24 mouse cellular contexts compared by ENCODE assay signal in the genomic region with DNA sequence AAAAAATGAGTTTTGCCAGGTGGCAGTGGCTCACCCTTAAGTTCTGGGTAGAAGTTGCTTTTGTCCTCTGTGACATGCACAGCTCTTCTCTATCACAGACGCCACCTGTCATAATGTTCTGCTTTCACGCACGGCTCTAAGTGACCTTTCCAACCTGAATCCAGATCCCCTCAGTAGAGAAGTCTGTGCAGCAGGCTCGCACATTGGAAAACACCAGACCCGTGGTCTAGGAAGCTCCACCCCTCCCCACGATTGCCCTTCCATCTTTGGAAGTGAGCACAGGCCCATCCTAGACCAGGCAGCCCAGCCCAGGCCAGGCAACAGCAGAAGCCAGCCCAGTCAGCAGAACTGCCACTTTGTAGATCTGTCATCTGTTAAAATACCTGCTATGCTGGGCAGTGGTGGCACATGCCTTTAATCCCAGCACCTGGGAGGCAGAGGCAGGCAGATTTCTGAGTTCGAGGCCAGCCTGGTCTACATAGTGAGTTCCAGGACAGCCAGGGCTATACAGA. TPM values are rescaled to one million over a fixed set of nuclear protein-coding genes. Genes with fewer than 3 reads are reported as not detected.
A peak's percentile ranks its signal among the peaks of the same experiment; 100 is the strongest.
DNase-seq lines count a peak whose midpoint lies in the region; ATAC-seq and TF ChIP-seq lines count a peak whose summit lies in the region.
"Had no signal": no experiment of that assay in that cellular context is flagged by ENCODE, and none has a peak within 500 bp of the region (broad histone marks: within the 10 kb centered on the region; RNA-seq: fewer than 3 reads in every experiment).

No protein-coding gene starts in this region.

- no peak overlapping the region for H3K4me2 ChIP-seq in liver, postnatal 0 days (ENCODE audit: low read depth, low read length)
- H3K4me2 ChIP-seq in liver, embryonic 11.5 days, result no peak overlapping the region
- H3K4me2 ChIP-seq: forebrain, embryonic 13.5 days; heart, embryonic 12.5 days; heart, embryonic 15.5 days; hindbrain, embryonic 13.5 days; intestine, embryonic 15.5 days had no signal

- peak overlapping the region; percentile 90 for H3K27ac ChIP-seq in liver, postnatal 0 days (ENCODE audit: low read depth)
- no peak overlapping the region for H3K27ac ChIP-seq in liver, embryonic 11.5 days (ENCODE audit: low read depth, low read length)
- H3K27ac ChIP-seq: forebrain, embryonic 10.5 days; forebrain, embryonic 13.5 days; heart, embryonic 15.5 days; hindbrain, embryonic 10.5 days; hindbrain, embryonic 13.5 days; intestine, embryonic 15.5 days had no signal

- peak; percentile 3 for DNase-seq in adrenal gland, postnatal 14 days
- no peak for DNase-seq in adrenal gland, postnatal 4 days (ENCODE audit: low spot score in 2 of 2)
- DNase-seq in liver, postnatal 0 days, result no peak
- DNase-seq in liver, embryonic 11.5 days (ENCODE audit: low spot score), result no peak
- DNase-seq in R1 (ENCODE audit: low read depth, low spot score), result peak; percentile 52
- DNase-seq in natural killer cell, adult 2 months (ENCODE audit: low spot score in 2 of 2), result no peak
- DNase-seq: adrenal gland, postnatal 10 days; cerebellum, adult 18-20 months; cerebellum, adult 9-10 months; cerebellum, postnatal 14 days; gastrocnemius, postnatal 10 days; gastrocnemius, postnatal 36 days; heart, postnatal 10 days; heart, postnatal 36 days had no signal

- WGBS in liver, postnatal 0 days (ENCODE audit: insufficient replicate concordance), result 66% methylated on average over 7 of the region's 7 CpGs
- WGBS in liver, embryonic 11.5 days, result 76% methylated on average over 7 of the region's 7 CpGs

- ATAC-seq in liver, postnatal 0 days, result no peak
- ATAC-seq in liver, embryonic 11.5 days (replicated peaks; ENCODE audit: low FRiP score), result no peak
- ATAC-seq: forebrain, embryonic 13.5 days; forebrain, embryonic 16.5 days; hindbrain, embryonic 16.5 days; intestine, embryonic 15.5 days had no signal

- TF ChIP-seq EP300 in liver, postnatal 0 days (IDR thresholded peaks at IDR 0.05; ENCODE audit: low read depth), result no peak

- peaks cover 35% of the 10 kb centered on the region for H3K4me1 ChIP-seq in liver, postnatal 0 days (ENCODE audit: insufficient read depth)
- H3K4me1 ChIP-seq in liver, embryonic 11.5 days (replicated peaks; ENCODE audit: control insufficient read depth, insufficient read depth, low read length), result peaks cover 18% of the 10 kb centered on the region

- no peaks in the 10 kb centered on the region for H3K36me3 ChIP-seq in liver, postnatal 0 days (replicated peaks; ENCODE audit: insufficient read depth, low read length)
- no peaks in the 10 kb centered on the region for H3K36me3 ChIP-seq in liver, embryonic 11.5 days (ENCODE audit: control insufficient read depth, insufficient read depth, low read length)
- H3K36me3 ChIP-seq: forebrain, embryonic 10.5 days; G1E; heart, embryonic 12.5 days; heart, embryonic 15.5 days; hindbrain, embryonic 10.5 days; hindbrain, embryonic 13.5 days; intestine, embryonic 15.5 days had no signal

- H3K27me3 ChIP-seq in liver, postnatal 0 days (ENCODE audit: insufficient read depth, low read length), result no peaks in the 10 kb centered on the region
- no peaks in the 10 kb centered on the region for H3K27me3 ChIP-seq in liver, embryonic 11.5 days (replicated peaks; ENCODE audit: control insufficient read depth, insufficient read depth, low read length)
- H3K27me3 ChIP-seq: forebrain, embryonic 13.5 days; heart, embryonic 12.5 days; heart, embryonic 15.5 days; hindbrain, embryonic 13.5 days; intestine, embryonic 15.5 days had no signal

- H3K4me3 ChIP-seq in liver, postnatal 0 days (ENCODE audit: low read depth, low read length), result no peak overlapping the region
- no peak overlapping the region for H3K4me3 ChIP-seq in liver, embryonic 11.5 days (ENCODE audit: low read depth, low read length)
- H3K4me3 ChIP-seq: forebrain, embryonic 10.5 days; forebrain, embryonic 13.5 days; heart, embryonic 12.5 days; heart, embryonic 15.5 days; hindbrain, embryonic 10.5 days; hindbrain, embryonic 13.5 days; intestine, embryonic 15.5 days had no signal

- H3K9ac ChIP-seq in liver, postnatal 0 days (replicated peaks), result no peak overlapping the region
- no peak overlapping the region for H3K9ac ChIP-seq in liver, embryonic 11.5 days (ENCODE audit: low read depth, low read length)
- H3K9ac ChIP-seq: forebrain, embryonic 13.5 days; heart, embryonic 12.5 days; heart, embryonic 15.5 days; hindbrain, embryonic 13.5 days; intestine, embryonic 15.5 days had no signal

- no peak for TF ChIP-seq CTCF in liver, postnatal 0 days (IDR thresholded peaks at IDR 0.05; ENCODE audit: low read depth)

- no peaks in the 10 kb centered on the region for H3K9me3 ChIP-seq in liver, postnatal 0 days (ENCODE audit: low read length)
- no peaks in the 10 kb centered on the region for H3K9me3 ChIP-seq in liver, embryonic 11.5 days (ENCODE audit: control insufficient read depth, low read length)
- H3K9me3 ChIP-seq: forebrain, embryonic 10.5 days; forebrain, embryonic 13.5 days; G1E; heart, embryonic 12.5 days; heart, embryonic 15.5 days; hindbrain, embryonic 10.5 days; hindbrain, embryonic 13.5 days; intestine, embryonic 15.5 days had no signal

RNA-seq across cellular contexts. Expression of a gene that starts 20.9 kb away (rescaled TPM):
- 30.6 and 36.6 TPM in 2 replicates for total RNA-seq in adrenal gland, postnatal 14 days (2021)
- 10 to 100 TPM; 13.2 to 16.8 TPM for total RNA-seq in adrenal gland, postnatal 4 days (2021)
- 52.2 and 53.2 TPM in 2 replicates for polyA plus RNA-seq in liver, postnatal 0 days (2015; fragmentation: Nextera tagmentation; extraction: Ambion mirVana)
- polyA plus RNA-seq in liver, embryonic 11.5 days (2014; fragmentation: Nextera tagmentation; extraction: Ambion mirVana), result 21.9 and 23.2 TPM in 2 replicates

RNA-seq across cellular contexts. Expression of a gene that starts 57.2 kb away (rescaled TPM):
- 32.1 and 36.3 TPM in 2 replicates for total RNA-seq in adrenal gland, postnatal 14 days (2021)
- 10 to 100 TPM; 41.2 to 48.6 TPM for total RNA-seq in adrenal gland, postnatal 4 days (2021)
- 5.1 and 5.8 TPM in 2 replicates for polyA plus RNA-seq in liver, postnatal 0 days (2015; fragmentation: Nextera tagmentation; extraction: Ambion mirVana)
- 16.8 and 16.9 TPM in 2 replicates for polyA plus RNA-seq in liver, embryonic 11.5 days (2014; fragmentation: Nextera tagmentation; extraction: Ambion mirVana)

Comparison
In these comparisons a context has a peak if more than half of its experiments do, and no peak if none do; other contexts are left out.
1. DNase-seq: peak in adrenal gland, postnatal 14 days (single experiment) and R1 (single experiment); none in adrenal gland, postnatal 4 days (0 of 2), liver, postnatal 0 days (single experiment), liver, embryonic 11.5 days (single experiment) and natural killer cell, adult 2 months (0 of 2).